Mouse (Mus musculus) liver, adult 2 months (tissue): Measurements from ENCODE around the gene Snx32. TPM values are rescaled to one million over a fixed set of nuclear protein-coding genes. Genes with fewer than 3 reads are reported as not detected.

Experiments used
- DNase-seq: peaks from one replicate; pipeline ENCODE4 v3.0.0-alpha.2; 2011; ENCODE audit warnings: low read depth, low spot score; ENCODE audit errors: extremely low read depth
- H3K27ac ChIP-seq: fragments of 200-500 bp; replicated peaks from 2 replicates; pipeline ENCODE4 v1.5.1; 2012; ENCODE audit warnings: low read depth, mild to moderate bottlenecking, control low read depth, inconsistent platforms, low read length; ENCODE audit not compliant: insufficient read depth
- H3K27me3 ChIP-seq: fragments of 200-500 bp; 2 replicates; pipeline ENCODE4 v1.6.1; 2012; ENCODE audit warnings: mild to moderate bottlenecking, moderate library complexity, low read length, inconsistent platforms; ENCODE audit not compliant: control insufficient read depth, insufficient read depth
- H3K36me3 ChIP-seq: fragments of 200-500 bp; 2 replicates; pipeline ENCODE4 v1.6.1; 2012; ENCODE audit warnings: low read length, inconsistent platforms; ENCODE audit not compliant: control insufficient read depth, insufficient read depth
- H3K4me1 ChIP-seq: fragments of 200-500 bp; 2 replicates; pipeline ENCODE4 v1.6.1; 2011; ENCODE audit warnings: low read length; ENCODE audit not compliant: control insufficient read depth, insufficient read depth
- H3K4me3 ChIP-seq: fragments of 200-500 bp; 2 replicates; pipeline ENCODE4 v1.5.1; 2011; ENCODE audit warnings: low read depth, mild to moderate bottlenecking, control low read depth, low read length, moderate library complexity; ENCODE audit not compliant: insufficient read depth
- H3K79me2 ChIP-seq: fragments of 200-500 bp; 2 replicates; pipeline ENCODE4 v1.6.1; 2012; ENCODE audit warnings: inconsistent platforms, mild to moderate bottlenecking, low read length, moderate library complexity; ENCODE audit not compliant: control insufficient read depth, insufficient read depth
- H3K9ac ChIP-seq: fragments of 200-500 bp; 2 replicates; pipeline ENCODE4 v1.6.1; 2012; ENCODE audit warnings: low read depth, mild to moderate bottlenecking, control low read depth, inconsistent platforms, low read length
- CTCF ChIP-seq: fragments of 200-500 bp; IDR thresholded peaks from 2 replicates; pipeline ENCODE4 v1.5.1; 2011; ENCODE audit warnings: low read depth, low read length, control low read depth
- POLR2A ChIP-seq: fragments of 200-500 bp; IDR thresholded peaks from 2 replicates; pipeline ENCODE4 v1.6.1; 2011; ENCODE audit warnings: low read length, control low read depth; ENCODE audit not compliant: insufficient read depth; ENCODE audit errors: extremely low read depth
- WGBS: fragments of 180-500 bp; shearing (Covaris S2); methylation state at CpG from one replicate; pipeline ENCODE4 v1.1.7; 2018; 5-methylcytosine and 5-hydroxymethylcytosine counted together
- polyA plus RNA-seq: library from polyadenylated mRNA; depleted of rRNA; stranded (reverse); fragments of >200 nt; gene quantifications from 2 replicates; pipeline ENCODE4 v1.2.3, GENCODE M21; 2012
- total RNA-seq: library from RNA; depleted of rRNA; stranded (reverse); fragments of >200 nt; gene quantifications from 2 replicates; pipeline ENCODE4 v1.2.3, GENCODE M21; 2014

Gene Snx32
- total and polyA plus RNA-seq, 2 experiments, result 1.8 to 4.1 TPM

DNA sequence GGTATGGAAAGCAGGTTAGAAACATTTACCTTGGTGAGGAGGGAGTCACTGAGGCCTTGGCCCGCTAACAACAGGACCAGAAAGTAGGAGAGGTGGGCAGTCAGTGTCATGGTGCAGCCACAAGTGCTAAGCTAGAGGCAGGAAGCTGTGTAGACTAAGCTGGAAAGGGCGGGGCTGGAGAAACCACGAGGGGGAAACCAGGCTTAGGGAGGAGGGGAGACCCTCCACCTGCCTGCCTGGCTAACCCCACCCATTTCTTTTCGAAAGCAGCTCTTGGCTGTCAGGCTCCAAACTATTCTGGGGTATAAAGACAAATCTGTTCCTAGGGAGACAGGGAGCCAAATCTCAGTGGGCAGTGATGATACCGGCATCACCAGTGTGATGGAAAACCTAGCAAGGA lies 42.0 kb downstream of the Snx32 start, which contains the start of gene Ctsw:
Gene Ctsw, minus strand, starts transcription at position 134 of the 400 bp plus-strand sequence.
- no peak within 1 kb of the TSS for H3K27ac ChIP-seq
- WGBS, result 60% methylated on average over 5 of the region's 5 CpGs
- no peaks in the 10 kb centered on the region for H3K27me3 ChIP-seq
- H3K79me2 ChIP-seq, result no peaks in the 10 kb centered on the region
- H3K36me3 ChIP-seq, result no peaks in the 10 kb centered on the region
- TF ChIP-seq CTCF (no peak), POLR2A (no peak)
- no peak within 1 kb of the TSS for H3K9ac ChIP-seq
- no peak within 1 kb of the TSS for H3K4me3 ChIP-seq
- no peak for DNase-seq
- H3K4me1 ChIP-seq, result no peaks in the 10 kb centered on the region

DNA sequence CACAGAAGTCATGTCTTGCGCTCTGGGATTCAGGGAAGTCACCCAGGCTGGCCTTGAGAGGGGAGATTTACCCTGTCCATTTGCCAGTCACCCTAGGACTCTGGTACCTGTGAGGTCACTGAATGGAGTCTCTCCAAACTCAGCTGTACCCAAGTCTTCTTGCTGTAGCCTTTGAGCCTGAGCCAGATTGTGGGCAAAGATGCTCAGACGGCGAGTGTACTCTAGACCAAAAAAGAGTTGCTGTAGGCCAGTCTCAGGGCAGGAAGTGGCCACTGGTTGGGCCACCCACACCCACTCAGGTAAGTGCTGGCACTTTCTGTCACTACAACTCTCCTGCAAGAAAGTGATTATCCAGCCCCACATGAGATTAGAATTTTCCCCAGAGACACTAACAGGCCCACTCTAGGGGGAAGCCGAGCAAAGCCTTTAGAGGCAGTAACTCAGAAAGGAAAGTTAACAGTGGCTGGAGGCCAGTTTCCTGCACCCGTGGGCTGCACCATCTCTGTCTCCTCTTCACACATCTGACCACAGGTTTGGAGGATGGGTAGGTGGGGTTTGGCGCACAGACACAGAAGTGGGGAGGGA lies 43.3 kb downstream of the Snx32 start:
- no peak overlapping the region for H3K4me3 ChIP-seq
- no peaks in the 10 kb centered on the region for H3K27me3 ChIP-seq
- H3K27ac ChIP-seq, result no peak overlapping the region
- no peak for DNase-seq
- H3K36me3 ChIP-seq, result no peaks in the 10 kb centered on the region
- no peaks in the 10 kb centered on the region for H3K79me2 ChIP-seq
- WGBS, result 84% methylated on average over 6 of the region's 6 CpGs
- no peaks in the 10 kb centered on the region for H3K4me1 ChIP-seq
- H3K9ac ChIP-seq, result no peak overlapping the region
- no peak for TF ChIP-seq POLR2A
- TF ChIP-seq CTCF, result no peak

DNA sequence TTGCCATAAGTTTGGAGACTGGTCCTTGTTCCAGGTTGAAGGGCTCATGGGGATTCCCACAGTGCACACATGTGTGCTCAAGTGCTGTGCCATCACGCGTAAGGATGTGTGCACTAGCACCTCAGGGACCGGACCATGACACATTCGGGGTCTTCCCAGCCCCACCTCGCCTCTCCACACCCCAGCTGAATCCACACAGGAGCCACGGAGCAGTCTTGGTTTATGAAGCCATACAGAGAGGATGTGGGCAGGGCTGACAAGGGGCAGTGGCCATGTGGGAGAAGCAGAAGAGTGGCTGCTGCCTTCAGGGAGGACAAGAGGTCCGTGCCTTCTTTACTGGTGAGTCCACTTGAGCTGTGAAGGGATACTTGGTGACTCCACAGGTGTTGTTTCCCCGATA lies 45.3 kb downstream of the Snx32 start:
- no peak overlapping the region for H3K9ac ChIP-seq
- 94% methylated on average over 8 of the region's 8 CpGs for WGBS
- TF ChIP-seq POLR2A (no peak), CTCF (no peak)
- H3K4me1 ChIP-seq, result peaks cover 2% of the 10 kb centered on the region; the same call in 1 of the 2 replicates
- H3K36me3 ChIP-seq, result no peaks in the 10 kb centered on the region
- no peaks in the 10 kb centered on the region for H3K27me3 ChIP-seq
- H3K27ac ChIP-seq, result no peak overlapping the region
- no peak overlapping the region for H3K4me3 ChIP-seq
- DNase-seq, result no peak
- peaks cover 5% of the 10 kb centered on the region; the same call in 1 of the 2 replicates for H3K79me2 ChIP-seq

DNA sequence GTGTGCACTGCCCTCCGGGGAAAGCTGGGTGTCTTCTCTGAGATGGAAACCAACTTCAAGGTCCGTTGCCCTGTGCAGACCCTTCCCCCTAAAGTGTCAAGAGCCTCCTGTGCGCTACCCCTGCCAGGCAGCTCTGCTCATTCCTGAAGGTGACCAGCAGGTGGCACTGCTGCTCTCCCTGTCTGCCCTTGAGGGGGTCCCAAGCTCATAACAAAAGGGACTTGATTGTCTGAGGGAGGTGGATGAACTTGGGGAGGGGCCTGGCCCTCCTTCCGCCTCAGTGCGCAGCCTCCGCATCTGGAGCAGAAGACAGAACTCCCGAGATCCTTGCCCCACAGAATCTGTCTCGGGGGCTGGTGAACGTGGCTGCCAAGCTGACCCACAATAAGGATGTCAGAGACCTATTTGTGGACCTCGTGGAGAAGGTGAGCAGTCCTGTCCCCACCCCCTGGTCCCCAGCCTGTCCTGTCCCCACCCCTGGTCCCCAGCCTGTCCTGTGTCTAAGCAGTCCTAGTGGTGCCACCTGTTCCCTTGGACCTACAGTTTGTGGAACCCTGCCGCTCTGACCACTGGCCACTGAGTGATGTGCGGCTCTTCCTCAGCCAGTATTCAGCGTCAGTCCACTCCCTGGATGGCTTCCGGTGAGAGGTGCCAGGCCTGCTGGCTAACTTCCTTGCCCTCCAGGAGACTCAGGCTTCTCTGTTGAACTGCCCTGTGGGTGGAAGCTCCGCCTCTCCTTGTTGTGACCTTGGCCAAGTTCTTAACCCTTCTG lies 46.4 kb downstream of the Snx32 start:
- TF ChIP-seq POLR2A (no peak), CTCF (peak; percentile 89)
- Histone ChIP-seq H3K27ac (no peak overlapping the region), H3K27me3 (no peaks in the 10 kb centered on the region), H3K9ac (no peak overlapping the region), H3K36me3 (no peaks in the 10 kb centered on the region), H3K79me2 (peaks cover 5% of the 10 kb centered on the region; the same call in 1 of the 2 replicates), H3K4me3 (no peak overlapping the region), H3K4me1 (peaks cover 2% of the 10 kb centered on the region; the same call in 1 of the 2 replicates)
- 71% methylated on average over 15 of the region's 15 CpGs for WGBS
- DNase-seq, result no peak

DNA sequence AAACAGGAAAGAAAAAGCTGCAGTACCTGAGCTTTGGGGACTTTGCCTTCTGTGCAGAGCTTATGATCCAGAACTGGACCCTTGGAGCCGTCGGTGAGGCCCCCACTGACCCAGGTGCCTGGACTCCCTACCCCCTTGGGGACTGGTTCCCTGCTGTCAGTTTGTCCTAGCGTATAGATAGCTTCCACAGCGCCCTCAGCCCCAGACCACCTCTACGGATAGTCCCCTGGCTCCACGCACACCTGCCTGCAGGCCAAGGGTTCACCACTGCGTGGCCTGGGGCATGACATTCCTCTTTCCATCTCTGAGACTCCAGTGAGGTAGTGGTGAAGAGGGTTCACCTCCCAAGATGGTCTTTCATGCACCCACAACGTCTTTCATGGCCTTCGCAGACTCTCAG lies 47.1 kb downstream of the Snx32 start:
- Histone ChIP-seq H3K36me3 (no peaks in the 10 kb centered on the region), H3K4me3 (no peak overlapping the region)

More for the DNA sequence above, 47.1 kb downstream of the Snx32 start:
- DNase-seq, result no peak
- Histone ChIP-seq H3K27ac (no peak overlapping the region), H3K9ac (no peak overlapping the region), H3K27me3 (no peaks in the 10 kb centered on the region), H3K79me2 (peaks cover 5% of the 10 kb centered on the region; the same call in 1 of the 2 replicates), H3K4me1 (peaks cover 2% of the 10 kb centered on the region; the same call in 1 of the 2 replicates)
- no peak for TF ChIP-seq CTCF
- TF ChIP-seq POLR2A, result no peak
- WGBS, result 94% methylated on average over 9 of the region's 9 CpGs
